Mouse (Mus musculus): ENCODE results near the gene Trappc6a. TPM values are rescaled to one million over a fixed set of nuclear protein-coding genes. Genes with fewer than 3 reads are reported as not detected.
A peak's percentile ranks its signal among the peaks of the same experiment; 100 is the strongest.

Trappc6a gene
- polyA plus RNA-seq, 1 experiment from 2014 or later, result 51.7 TPM

DNA sequence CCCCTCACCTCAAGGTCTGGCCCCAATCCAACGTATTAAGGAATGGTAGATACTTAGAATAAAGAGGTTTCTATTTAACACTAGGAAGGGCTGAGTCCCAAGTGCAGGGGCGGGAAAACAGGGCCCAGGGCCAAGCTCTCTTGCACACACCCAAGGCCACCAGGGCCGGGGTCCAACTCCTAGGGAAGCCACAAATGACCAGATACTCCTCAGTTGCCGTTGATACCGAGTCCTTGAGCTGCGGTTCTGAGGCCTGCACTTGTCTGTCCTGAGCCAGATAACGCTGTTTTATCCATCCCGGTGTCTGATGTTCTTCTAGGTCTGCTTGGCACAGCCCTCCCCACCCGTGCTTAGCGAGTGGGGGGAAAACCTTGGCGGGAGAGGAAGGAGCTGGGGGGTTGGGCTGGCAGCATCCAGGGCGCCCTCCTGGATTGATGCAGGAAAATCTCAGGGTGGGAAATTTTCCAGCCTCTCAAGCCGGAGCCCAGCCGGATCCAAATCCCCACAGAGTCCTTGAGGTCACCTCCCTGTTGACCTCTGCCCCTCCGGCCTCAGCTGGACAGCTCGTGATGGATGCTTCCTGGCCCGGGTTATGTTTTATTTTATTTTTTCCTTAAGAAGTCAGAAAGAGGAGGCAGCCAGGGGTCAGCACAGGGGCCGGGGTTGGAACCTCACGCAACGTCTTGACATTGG lies 12.5 kb upstream of the Trappc6a start:
- peaks cover 10% of the 10 kb centered on the region for H3K27me3 ChIP-seq (ENCODE audit: control insufficient read depth, insufficient read depth, low read length)
- no peak overlapping the region for H3K27ac ChIP-seq (replicated peaks; ENCODE audit: low read depth, low read length)
- H3K9ac ChIP-seq (replicated peaks; ENCODE audit: low read length), result no peak overlapping the region
- no peaks in the 10 kb centered on the region for H3K9me3 ChIP-seq (replicated peaks; ENCODE audit: control insufficient read depth, low read length)
- 51% methylated on average over 20 of the region's 20 CpGs for WGBS
- H3K36me3 ChIP-seq (replicated peaks; ENCODE audit: control insufficient read depth, insufficient read depth, low read depth, low read length), result no peaks in the 10 kb centered on the region
- no peak overlapping the region for H3K4me3 ChIP-seq (ENCODE audit: low read depth, low read length)
- H3K4me2 ChIP-seq (ENCODE audit: low read depth, low read length), result no peak overlapping the region
- DNase-seq (ENCODE audit: low spot score) (no peak), ATAC-seq (replicated peaks; ENCODE audit: insufficient number of reproducible peaks, low FRiP score, low TSS enrichment, low read depth) (no peak)
- no peaks in the 10 kb centered on the region for H3K4me1 ChIP-seq (ENCODE audit: control insufficient read depth, insufficient read depth, low read length)

DNA sequence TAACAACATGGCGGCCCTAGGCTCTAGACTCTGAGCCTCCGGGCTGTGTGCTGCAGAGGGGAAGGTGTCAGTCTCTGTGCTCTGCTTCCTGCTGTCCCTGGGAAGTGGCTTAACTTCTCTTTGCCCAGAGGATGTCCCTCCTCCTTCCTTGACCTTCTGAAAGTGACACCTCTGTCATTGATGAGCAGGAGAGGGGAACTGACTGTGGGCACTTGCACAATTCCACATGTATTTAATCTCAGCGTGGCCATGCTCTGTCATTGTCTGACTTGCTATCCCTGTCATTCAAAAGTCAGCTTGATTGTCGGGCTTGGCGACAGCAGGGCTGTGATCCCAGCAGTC lies 12.0 kb upstream of the Trappc6a start:
- Histone ChIP-seq H3K4me2 (ENCODE audit: low read depth, low read length) (no peak overlapping the region), H3K36me3 (replicated peaks; ENCODE audit: control insufficient read depth, insufficient read depth, low read depth, low read length) (no peaks in the 10 kb centered on the region), H3K9me3 (replicated peaks; ENCODE audit: control insufficient read depth, low read length) (no peaks in the 10 kb centered on the region), H3K27me3 (ENCODE audit: control insufficient read depth, insufficient read depth, low read length) (peaks cover 5% of the 10 kb centered on the region), H3K27ac (replicated peaks; ENCODE audit: low read depth, low read length) (no peak overlapping the region), H3K9ac (replicated peaks; ENCODE audit: low read length) (no peak overlapping the region), H3K4me1 (ENCODE audit: control insufficient read depth, insufficient read depth, low read length) (no peaks in the 10 kb centered on the region), H3K4me3 (ENCODE audit: low read depth, low read length) (no peak overlapping the region)
- ATAC-seq (replicated peaks; ENCODE audit: insufficient number of reproducible peaks, low FRiP score, low TSS enrichment, low read depth), result no peak
- no peak for DNase-seq (ENCODE audit: low spot score)
- 48% methylated on average over 5 of the region's 5 CpGs for WGBS

DNA sequence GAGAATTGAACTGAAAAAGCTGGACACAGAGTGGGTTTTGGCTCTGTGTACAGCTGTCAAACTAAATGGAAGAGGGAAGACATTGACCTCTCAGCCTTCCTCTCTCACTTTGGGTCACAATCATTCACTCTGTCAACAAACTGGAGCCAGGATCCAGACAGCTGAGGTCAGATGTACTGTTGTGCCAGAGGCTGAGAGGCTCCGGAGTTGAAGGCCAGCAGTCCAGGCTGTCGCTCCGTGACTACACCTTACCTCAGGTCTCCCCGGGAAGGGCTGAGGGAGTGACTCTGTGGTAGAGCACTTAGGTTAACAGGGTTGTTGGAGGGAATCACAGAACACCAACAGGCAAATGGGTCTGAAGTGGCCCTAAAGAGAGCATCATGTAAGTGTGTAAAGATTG lies 9.9 kb upstream of the Trappc6a start:
- Histone ChIP-seq H3K4me1 (ENCODE audit: control insufficient read depth, insufficient read depth, low read length) (no peaks in the 10 kb centered on the region), H3K36me3 (replicated peaks; ENCODE audit: control insufficient read depth, insufficient read depth, low read depth, low read length) (no peaks in the 10 kb centered on the region), H3K27me3 (ENCODE audit: control insufficient read depth, insufficient read depth, low read length) (no peaks in the 10 kb centered on the region), H3K9me3 (replicated peaks; ENCODE audit: control insufficient read depth, low read length) (no peaks in the 10 kb centered on the region), H3K9ac (replicated peaks; ENCODE audit: low read length) (no peak overlapping the region), H3K4me2 (ENCODE audit: low read depth, low read length) (no peak overlapping the region), H3K4me3 (ENCODE audit: low read depth, low read length) (no peak overlapping the region), H3K27ac (replicated peaks; ENCODE audit: low read depth, low read length) (no peak overlapping the region)
- DNase-seq (ENCODE audit: low spot score) (no peak), ATAC-seq (replicated peaks; ENCODE audit: insufficient number of reproducible peaks, low FRiP score, low TSS enrichment, low read depth) (no peak)
- 66% methylated on average over 4 of the region's 4 CpGs for WGBS

DNA sequence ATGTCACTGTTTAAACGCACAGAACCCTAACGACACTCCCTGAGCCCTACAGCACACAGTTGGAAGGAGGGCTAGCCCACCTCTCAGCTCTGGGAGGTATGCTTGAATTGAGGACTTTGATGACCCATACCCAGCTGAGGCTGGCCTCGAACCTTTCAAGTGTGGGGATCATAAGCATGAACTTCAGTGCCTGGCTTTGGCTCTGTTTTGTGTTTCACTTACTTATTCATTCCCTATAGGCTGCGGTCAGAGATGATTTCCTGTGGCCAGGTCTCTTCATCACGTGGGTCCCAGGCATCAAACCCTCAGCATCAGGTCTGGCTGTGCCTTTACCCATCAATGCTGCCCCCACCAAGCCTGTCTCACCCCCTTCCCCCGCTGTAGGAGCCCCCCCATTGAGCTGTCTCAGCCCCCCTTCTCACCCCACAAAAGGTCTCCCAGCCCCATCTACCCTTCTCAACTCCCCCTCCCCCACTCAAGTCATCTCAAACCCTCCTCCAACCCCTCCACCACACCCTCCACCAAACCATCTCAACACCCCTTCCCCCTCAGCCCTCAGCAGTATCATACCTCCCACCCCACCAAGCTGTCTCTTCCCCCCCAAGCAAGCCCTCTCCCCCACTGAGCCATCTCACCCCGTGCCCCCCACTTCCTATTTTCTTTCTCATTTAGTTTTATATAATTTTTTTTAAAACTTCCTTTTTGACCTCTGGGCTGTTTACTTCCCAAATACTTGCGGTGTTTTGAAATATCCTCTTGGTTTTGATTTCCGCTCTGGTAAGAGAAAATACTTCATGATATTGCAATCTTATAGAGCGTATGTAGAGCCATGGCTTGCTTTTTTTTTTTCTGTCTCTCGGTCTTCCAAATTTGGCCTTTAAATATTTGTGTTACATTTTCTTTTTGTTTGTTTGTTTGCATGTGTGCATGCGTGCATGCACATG lies 7.5 kb upstream of the Trappc6a start:
- WGBS, result 70% methylated on average over 12 of the region's 12 CpGs
- Histone ChIP-seq H3K27ac (replicated peaks; ENCODE audit: low read depth, low read length) (no peak overlapping the region), H3K9ac (replicated peaks; ENCODE audit: low read length) (no peak overlapping the region), H3K27me3 (ENCODE audit: control insufficient read depth, insufficient read depth, low read length) (no peaks in the 10 kb centered on the region), H3K4me2 (ENCODE audit: low read depth, low read length) (no peak overlapping the region), H3K4me3 (ENCODE audit: low read depth, low read length) (no peak overlapping the region), H3K9me3 (replicated peaks; ENCODE audit: control insufficient read depth, low read length) (no peaks in the 10 kb centered on the region), H3K36me3 (replicated peaks; ENCODE audit: control insufficient read depth, insufficient read depth, low read depth, low read length) (no peaks in the 10 kb centered on the region), H3K4me1 (ENCODE audit: control insufficient read depth, insufficient read depth, low read length) (no peaks in the 10 kb centered on the region)
- no peak for ATAC-seq (replicated peaks; ENCODE audit: insufficient number of reproducible peaks, low FRiP score, low TSS enrichment, low read depth)
- no peak for DNase-seq (ENCODE audit: low spot score)

DNA sequence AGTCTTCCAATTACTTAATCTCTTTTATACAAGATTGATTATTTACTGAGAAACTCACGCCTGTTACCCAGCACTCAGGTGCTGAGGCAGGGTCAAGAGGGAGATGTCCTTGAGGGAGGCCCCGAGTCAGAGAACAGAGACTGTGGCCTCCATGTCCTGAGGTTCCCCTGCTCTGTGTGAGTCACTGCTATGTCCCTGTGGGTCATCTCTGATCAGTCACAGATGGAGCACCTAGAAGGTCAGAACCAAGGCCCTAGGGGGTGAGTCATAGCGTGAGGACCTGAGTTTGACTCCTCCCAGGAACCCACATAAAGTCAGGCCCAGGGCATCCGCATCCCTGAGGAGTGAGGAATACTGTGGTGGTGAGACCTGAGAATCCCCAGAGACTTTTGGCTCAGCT lies 6.5 kb upstream of the Trappc6a start:
- Histone ChIP-seq H3K27me3 (ENCODE audit: control insufficient read depth, insufficient read depth, low read length) (no peaks in the 10 kb centered on the region), H3K4me3 (ENCODE audit: low read depth, low read length) (no peak overlapping the region), H3K9me3 (replicated peaks; ENCODE audit: control insufficient read depth, low read length) (no peaks in the 10 kb centered on the region), H3K4me1 (ENCODE audit: control insufficient read depth, insufficient read depth, low read length) (no peaks in the 10 kb centered on the region), H3K4me2 (ENCODE audit: low read depth, low read length) (no peak overlapping the region), H3K27ac (replicated peaks; ENCODE audit: low read depth, low read length) (no peak overlapping the region), H3K9ac (replicated peaks; ENCODE audit: low read length) (no peak overlapping the region), H3K36me3 (replicated peaks; ENCODE audit: control insufficient read depth, insufficient read depth, low read depth, low read length) (no peaks in the 10 kb centered on the region)
- DNase-seq (ENCODE audit: low spot score) (no peak), ATAC-seq (replicated peaks; ENCODE audit: insufficient number of reproducible peaks, low FRiP score, low TSS enrichment, low read depth) (no peak)
- WGBS, result 61% methylated on average over 4 of the region's 4 CpGs

DNA sequence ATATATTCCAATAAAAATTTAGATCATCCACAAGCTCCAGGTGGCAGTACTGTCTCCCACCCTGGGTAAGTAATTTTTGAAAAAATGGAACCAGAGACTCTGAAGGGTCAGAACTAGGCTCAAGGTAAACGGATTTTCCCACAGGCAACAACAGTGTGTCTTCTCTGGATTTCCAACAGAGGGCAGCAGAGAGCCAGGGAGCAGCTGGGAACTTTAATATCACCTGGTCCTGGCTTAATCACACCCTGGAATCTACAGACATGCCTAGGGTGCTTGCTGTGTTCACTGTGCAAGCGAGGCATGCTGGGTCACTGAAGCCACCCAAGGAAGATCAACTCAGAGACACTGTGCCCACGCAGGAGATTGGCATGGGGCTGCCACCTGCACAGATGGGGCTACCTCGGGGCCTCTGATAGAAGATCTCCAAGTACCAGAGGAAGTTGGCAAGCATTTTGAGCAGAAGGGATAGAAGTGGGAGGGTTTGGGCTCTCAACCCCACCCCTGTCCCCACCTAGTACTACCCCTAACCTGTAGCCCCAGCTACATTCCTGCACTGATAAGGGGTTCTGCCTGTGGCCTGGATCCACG lies 4.6 kb upstream of the Trappc6a start:
- no peaks in the 10 kb centered on the region for H3K9me3 ChIP-seq (replicated peaks; ENCODE audit: control insufficient read depth, low read length)
- H3K9ac ChIP-seq (replicated peaks; ENCODE audit: low read length), result no peak overlapping the region
- no peak overlapping the region for H3K27ac ChIP-seq (replicated peaks; ENCODE audit: low read depth, low read length)
- no peak overlapping the region for H3K4me2 ChIP-seq (ENCODE audit: low read depth, low read length)
- no peaks in the 10 kb centered on the region for H3K27me3 ChIP-seq (ENCODE audit: control insufficient read depth, insufficient read depth, low read length)
- H3K4me1 ChIP-seq (ENCODE audit: control insufficient read depth, insufficient read depth, low read length), result no peaks in the 10 kb centered on the region
- H3K36me3 ChIP-seq (replicated peaks; ENCODE audit: control insufficient read depth, insufficient read depth, low read depth, low read length), result no peaks in the 10 kb centered on the region
- no peak overlapping the region for H3K4me3 ChIP-seq (ENCODE audit: low read depth, low read length)
- DNase-seq (ENCODE audit: low spot score) (peak; percentile 72), ATAC-seq (replicated peaks; ENCODE audit: insufficient number of reproducible peaks, low FRiP score, low TSS enrichment, low read depth) (no peak)
- 37% methylated on average over 5 of the region's 5 CpGs for WGBS

DNA sequence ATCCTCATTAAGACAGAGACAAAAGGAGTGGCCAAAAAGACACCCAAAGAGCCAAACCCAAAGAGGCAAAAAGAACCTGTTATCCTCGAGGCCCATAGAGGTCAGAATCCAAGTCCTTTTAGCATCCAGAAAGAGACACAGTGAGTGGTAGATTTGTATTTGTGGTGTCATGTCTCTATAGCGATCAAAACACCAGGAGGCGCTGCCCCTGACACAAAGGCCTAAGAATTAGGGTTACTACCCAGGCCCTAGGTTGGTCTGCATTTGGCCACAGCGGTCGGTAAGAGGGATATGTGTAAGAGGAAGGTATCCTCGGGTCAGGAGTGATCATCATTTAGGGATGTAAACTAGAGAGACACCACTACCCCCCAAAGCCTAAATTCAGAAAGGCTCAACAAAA lies 1.9 kb upstream of the Trappc6a start:
- DNase-seq (ENCODE audit: low spot score) (peak; percentile 36), ATAC-seq (replicated peaks; ENCODE audit: insufficient number of reproducible peaks, low FRiP score, low TSS enrichment, low read depth) (no peak)
- no peaks in the 10 kb centered on the region for H3K36me3 ChIP-seq (replicated peaks; ENCODE audit: control insufficient read depth, insufficient read depth, low read depth, low read length)
- no peaks in the 10 kb centered on the region for H3K27me3 ChIP-seq (ENCODE audit: control insufficient read depth, insufficient read depth, low read length)
- H3K9ac ChIP-seq (replicated peaks; ENCODE audit: low read length), result peak overlapping the region; percentile 77; the same call in 1 of the 2 replicates
- H3K9me3 ChIP-seq (replicated peaks; ENCODE audit: control insufficient read depth, low read length), result no peaks in the 10 kb centered on the region
- peak overlapping the region; percentile 77; the same call in 1 of the 2 replicates for H3K4me3 ChIP-seq (ENCODE audit: low read depth, low read length)
- H3K4me2 ChIP-seq (ENCODE audit: low read depth, low read length), result no peak overlapping the region; the same call in 1 of the 2 replicates
- no peaks in the 10 kb centered on the region; the same call in 1 of the 2 replicates for H3K4me1 ChIP-seq (ENCODE audit: control insufficient read depth, insufficient read depth, low read length)
- 21% methylated on average over 6 of the region's 6 CpGs for WGBS
- H3K27ac ChIP-seq (replicated peaks; ENCODE audit: low read depth, low read length), result no peak overlapping the region
